In the genomic region with DNA sequence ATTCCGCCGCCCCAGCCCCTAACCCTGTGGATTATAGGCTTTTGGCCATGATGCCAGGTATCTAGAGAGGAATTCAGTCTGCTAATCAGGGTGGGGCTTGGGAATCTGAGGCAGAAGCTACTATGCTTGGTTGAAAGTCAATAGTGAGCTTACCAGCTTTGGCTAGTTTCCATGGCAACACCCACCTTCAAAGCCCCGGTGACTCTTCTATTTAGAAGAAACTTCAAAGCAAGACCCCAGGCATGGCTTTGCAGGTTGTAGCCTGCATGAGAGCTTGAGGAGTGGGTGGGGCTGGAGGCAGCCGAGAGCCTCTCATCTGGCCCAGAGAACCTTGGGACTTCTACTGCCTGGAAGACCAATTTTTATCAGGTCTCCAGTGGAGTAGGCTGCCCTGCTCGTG, we compare ENCODE assay signal across 16 mouse cellular contexts. TPM values are rescaled to one million over a fixed set of nuclear protein-coding genes. Genes with fewer than 3 reads are reported as not detected.
DNase-seq lines count a peak whose midpoint lies in the region; ATAC-seq and TF ChIP-seq lines count a peak whose summit lies in the region.
"Had no signal": no experiment of that assay in that cellular context is flagged by ENCODE, and none has a peak within 500 bp of the region (broad histone marks: within the 10 kb centered on the region; RNA-seq: fewer than 3 reads in every experiment).

No protein-coding gene starts in this region.

- H3K27me3 ChIP-seq in limb, embryonic 14.5 days (ENCODE audit: control insufficient read depth, insufficient read depth, low read length): no peaks in the 10 kb centered on the region
- no peaks in the 10 kb centered on the region for H3K27me3 ChIP-seq in stomach, postnatal 0 days (ENCODE audit: control insufficient read depth, insufficient read depth, low read length)
- H3K27me3 ChIP-seq in intestine, embryonic 16.5 days (replicated peaks; ENCODE audit: control insufficient read depth, insufficient read depth, low read length): no peaks in the 10 kb centered on the region

- no peak for TF ChIP-seq CTCF in stomach, postnatal 0 days (IDR thresholded peaks at IDR 0.05; ENCODE audit: low read depth)

- no peak for TF ChIP-seq POLR2A in limb, embryonic 14.5 days (IDR thresholded peaks at IDR 0.05; ENCODE audit: borderline replicate concordance, extremely low read depth, insufficient read depth, insufficient read length)

- H3K4me1 ChIP-seq in limb, embryonic 14.5 days (ENCODE audit: control insufficient read depth, insufficient read depth, low read length): peaks cover 13% of the 10 kb centered on the region; the same call in 1 of the 2 replicates
- H3K4me1 ChIP-seq in stomach, postnatal 0 days (replicated peaks; ENCODE audit: control insufficient read depth, insufficient read depth): no peaks in the 10 kb centered on the region
- H3K4me1 ChIP-seq in intestine, embryonic 16.5 days (ENCODE audit: control insufficient read depth, insufficient read depth, low read length): peaks cover 12% of the 10 kb centered on the region

- H3K36me3 ChIP-seq in limb, embryonic 14.5 days (ENCODE audit: control insufficient read depth, insufficient read depth, low read length): no peaks in the 10 kb centered on the region
- H3K36me3 ChIP-seq in stomach, postnatal 0 days (ENCODE audit: control insufficient read depth, insufficient read depth, low read length): no peaks in the 10 kb centered on the region
- H3K36me3 ChIP-seq in intestine, embryonic 16.5 days (ENCODE audit: control insufficient read depth, insufficient read depth, low read length): no peaks in the 10 kb centered on the region
- H3K36me3 ChIP-seq: heart, embryonic 10.5 days; liver, embryonic 13.5 days had no signal

- no peak for TF ChIP-seq EP300 in stomach, postnatal 0 days (optimal IDR thresholded peaks at IDR 0.05)

- WGBS in limb, embryonic 14.5 days: 22% methylated on average over 5 of the region's 5 CpGs
- 26% methylated on average over 5 of the region's 5 CpGs for WGBS in stomach, postnatal 0 days
- WGBS in intestine, embryonic 16.5 days: 35% methylated on average over 5 of the region's 5 CpGs

- no peak overlapping the region for H3K4me2 ChIP-seq in limb, embryonic 14.5 days (replicated peaks; ENCODE audit: low read depth, low read length, severe bottlenecking)
- no peak overlapping the region for H3K4me2 ChIP-seq in stomach, postnatal 0 days (replicated peaks; ENCODE audit: low read depth)
- H3K4me2 ChIP-seq in intestine, embryonic 16.5 days (ENCODE audit: low read depth, low read length): no peak overlapping the region
- H3K4me2 ChIP-seq: liver, embryonic 13.5 days had no signal

- intact Hi-C loops in left cerebral cortex, postnatal 14 days (cut with DNase I): no loop called here

- H3K27ac ChIP-seq in limb, embryonic 14.5 days (replicated peaks; ENCODE audit: low read depth, low read length): no peak overlapping the region
- H3K27ac ChIP-seq in stomach, postnatal 0 days (replicated peaks): peak overlapping the region; percentile 88
- no peak overlapping the region for H3K27ac ChIP-seq in intestine, embryonic 16.5 days (ENCODE audit: low read length)
- H3K27ac ChIP-seq: layer of hippocampus, adult 2 months; liver, embryonic 13.5 days had no signal

- ATAC-seq in limb, embryonic 14.5 days (ENCODE audit: low FRiP score, low read depth): no peak
- ATAC-seq in stomach, postnatal 0 days (ENCODE audit: low FRiP score, low TSS enrichment): no peak; the same call in 1 of the 2 replicates
- ATAC-seq in intestine, embryonic 16.5 days: no peak
- ATAC-seq: intestine, postnatal 0 days had no signal

- peak; percentile 44 for DNase-seq in cerebellum, adult 11-12 months
- no peak for DNase-seq in cerebellum, postnatal 14 days
- DNase-seq in thymus, postnatal 14 days: peak; percentile 16
- DNase-seq in thymus, postnatal 36 days: no peak
- peak; percentile 49 for DNase-seq in limb, embryonic 14.5 days (ENCODE audit: low spot score)
- no peak for DNase-seq in stomach, postnatal 0 days (ENCODE audit: low spot score)
- no peak for DNase-seq in left cerebral cortex, postnatal 14 days (ENCODE audit: low spot score in 2 of 2)
- DNase-seq: adrenal gland, postnatal 36 days; liver, embryonic 13.5 days had no signal

- H3K9me3 ChIP-seq in limb, embryonic 14.5 days (ENCODE audit: control insufficient read depth, low read length): no peaks in the 10 kb centered on the region
- no peaks in the 10 kb centered on the region for H3K9me3 ChIP-seq in stomach, postnatal 0 days (ENCODE audit: control insufficient read depth, low read length)
- H3K9me3 ChIP-seq in intestine, embryonic 16.5 days (ENCODE audit: control insufficient read depth, low read length): no peaks in the 10 kb centered on the region
- H3K9me3 ChIP-seq: heart, embryonic 10.5 days; liver, embryonic 13.5 days; megakaryocyte, embryonic 14.5 days had no signal

- no peak overlapping the region for H3K4me3 ChIP-seq in limb, embryonic 14.5 days (replicated peaks; ENCODE audit: low read length)
- H3K4me3 ChIP-seq in stomach, postnatal 0 days (ENCODE audit: low read depth, low read length): no peak overlapping the region
- no peak overlapping the region for H3K4me3 ChIP-seq in intestine, embryonic 16.5 days (ENCODE audit: low read length)
- H3K4me3 ChIP-seq: layer of hippocampus, adult 2 months; liver, embryonic 13.5 days; megakaryocyte, embryonic 14.5 days had no signal

- H3K9ac ChIP-seq in limb, embryonic 14.5 days (ENCODE audit: low read depth, low read length, severe bottlenecking): no peak overlapping the region
- no peak overlapping the region for H3K9ac ChIP-seq in stomach, postnatal 0 days (ENCODE audit: low read length)
- no peak overlapping the region for H3K9ac ChIP-seq in intestine, embryonic 16.5 days (ENCODE audit: low read depth, low read length)
- H3K9ac ChIP-seq: liver, embryonic 13.5 days had no signal

RNA-seq across cellular contexts. Expression of a gene that starts 15.2 kb away (rescaled TPM):
- polyA plus RNA-seq in limb, embryonic 14.5 days (2012; rRNA removed): 0.16 and 0.28 TPM in 2 replicates
- polyA plus RNA-seq in limb, embryonic 14.5 days (2014; fragmentation: Nextera tagmentation; extraction: Ambion mirVana): 0.23 and 0.51 TPM in 2 replicates
- polyA plus RNA-seq in stomach, postnatal 0 days (2015; fragmentation: Nextera tagmentation; extraction: Ambion mirVana): 1.6 and 1.8 TPM in 2 replicates
- polyA plus RNA-seq in intestine, embryonic 16.5 days (2015; fragmentation: Nextera tagmentation; extraction: Ambion mirVana): 0.17 TPM in 1 of 2 replicates, not detected in the other
- total RNA-seq in left cerebral cortex, postnatal 14 days (2021): under 1 TPM; 0.17 to 0.22 TPM
- total RNA-seq: common myeloid progenitor, adult 5-6 weeks; layer of hippocampus, adult 2 months had no signal
- polyA plus RNA-seq: liver, embryonic 13.5 days had no signal

RNA-seq across cellular contexts. Expression of a gene that starts 35.1 kb away (rescaled TPM):
- 30.2 and 37.4 TPM in 2 replicates for polyA plus RNA-seq in limb, embryonic 14.5 days (2012; rRNA removed)
- polyA plus RNA-seq in limb, embryonic 14.5 days (2014; fragmentation: Nextera tagmentation; extraction: Ambion mirVana): 37.6 and 42.6 TPM in 2 replicates
- polyA plus RNA-seq in stomach, postnatal 0 days (2015; fragmentation: Nextera tagmentation; extraction: Ambion mirVana): 48.6 and 57.3 TPM in 2 replicates
- polyA plus RNA-seq in intestine, embryonic 16.5 days (2015; fragmentation: Nextera tagmentation; extraction: Ambion mirVana): 36.2 and 37.6 TPM in 2 replicates
- 10 to 100 TPM; 29.3 to 32.5 TPM for total RNA-seq in left cerebral cortex, postnatal 14 days (2021)

RNA-seq across cellular contexts. Expression of a gene that starts 45.8 kb away (rescaled TPM):
- polyA plus RNA-seq in limb, embryonic 14.5 days (2012; rRNA removed): 0.12 and 0.23 TPM in 2 replicates
- not detected in 2 replicates for polyA plus RNA-seq in limb, embryonic 14.5 days (2014; fragmentation: Nextera tagmentation; extraction: Ambion mirVana)
- 22,358 and 23,362 TPM in 2 replicates for polyA plus RNA-seq in stomach, postnatal 0 days (2015; fragmentation: Nextera tagmentation; extraction: Ambion mirVana)
- 0.71 and 0.78 TPM in 2 replicates for polyA plus RNA-seq in intestine, embryonic 16.5 days (2015; fragmentation: Nextera tagmentation; extraction: Ambion mirVana)
- total RNA-seq in left cerebral cortex, postnatal 14 days (2021): not detected
- total RNA-seq: adrenal gland, postnatal 36 days; common myeloid progenitor, adult 5-6 weeks; layer of hippocampus, adult 2 months had no signal
- polyA plus RNA-seq: heart, embryonic 10.5 days; liver, embryonic 13.5 days; spleen, adult 2 months had no signal

Comparison
In these comparisons a context has a peak if more than half of its experiments do, and no peak if none do; other contexts are left out.
1. DNase-seq: peak in cerebellum, adult 11-12 months (single experiment), thymus, postnatal 14 days (single experiment) and limb, embryonic 14.5 days (single experiment); none in cerebellum, postnatal 14 days (0 of 2), thymus, postnatal 36 days (0 of 2), stomach, postnatal 0 days (single experiment) and left cerebral cortex, postnatal 14 days (0 of 2).
2. RNA of a gene that starts 45.8 kb away (polyA plus RNA-seq): 22,358 to 23,362 TPM in stomach, postnatal 0 days; 0.71 to 0.78 TPM in intestine, embryonic 16.5 days and 0.12 to 0.23 TPM in limb, embryonic 14.5 days; every median in the first group is over 1,000 times any median in the second.